Comparison of ENCODE assay signal across 8 mouse cellular contexts in the genomic region with DNA sequence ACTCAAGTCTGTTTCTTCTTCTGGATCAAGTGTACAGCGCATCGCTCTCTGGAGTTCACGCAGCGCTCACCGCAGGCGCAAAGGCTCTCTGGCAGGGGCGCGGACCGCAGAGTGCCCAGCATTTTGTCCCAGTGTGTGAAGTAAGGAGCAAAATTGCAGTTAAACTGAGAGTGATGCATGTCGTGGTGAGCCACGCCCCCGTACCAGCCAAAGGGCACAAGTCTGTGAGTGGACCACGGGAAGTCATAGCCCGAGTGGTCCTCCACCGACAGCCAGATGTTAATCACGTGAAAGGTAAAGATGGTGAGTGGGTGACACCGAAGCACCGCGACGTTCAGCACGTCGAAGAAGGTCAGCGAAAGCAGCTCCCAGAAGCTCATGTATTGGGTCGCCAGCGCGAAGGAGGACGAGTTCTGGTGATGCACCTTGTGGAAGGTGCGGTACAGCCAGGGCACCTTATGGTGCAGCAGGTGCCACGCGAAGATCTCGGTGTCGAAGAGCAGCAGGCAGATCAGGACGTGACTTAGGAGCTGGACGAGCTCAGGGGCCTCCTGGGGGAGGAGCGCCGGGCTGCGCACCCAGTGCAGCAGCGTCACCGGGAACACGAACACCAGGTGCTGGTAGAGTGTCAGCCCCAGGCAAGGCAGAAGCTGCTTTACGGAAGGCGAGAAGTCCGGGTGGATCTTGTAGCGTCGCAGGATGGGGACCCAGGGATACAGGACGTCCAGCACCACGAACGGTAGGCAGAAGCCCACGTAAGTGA. TPM values are rescaled to one million over a fixed set of nuclear protein-coding genes. Genes with fewer than 3 reads are reported as not detected.
DNase-seq lines count a peak whose midpoint lies in the region; ATAC-seq and TF ChIP-seq lines count a peak whose summit lies in the region.

No protein-coding gene starts in this region.

- no peaks in the 10 kb centered on the region for H3K36me3 ChIP-seq in CH12.LX (replicated peaks in 1 of 2; ENCODE audit: control insufficient read depth in 1 of 2, insufficient read depth in 1 of 2, low read length in 1 of 2)
- H3K36me3 ChIP-seq in hindbrain, embryonic 10.5 days: no peaks in the 10 kb centered on the region
- no peaks in the 10 kb centered on the region for H3K36me3 ChIP-seq in liver, embryonic 13.5 days
- no peaks in the 10 kb centered on the region for H3K36me3 ChIP-seq in neural tube, embryonic 13.5 days

- dilution Hi-C loops in CH12.LX (cut with MboI; ENCODE audit: extremely low pct_ligation_motif_present, extremely low pct_unique_long_range_greater_than_20kb, low sequenced_read_pairs): no loop called here

- TF ChIP-seq RAD21 in CH12.LX (IDR thresholded peaks at IDR 0.05; ENCODE audit: low read depth, low read length): no peak

- no peak overlapping the region for H3K9ac ChIP-seq in CH12.LX (ENCODE audit: insufficient read depth, low read depth)
- H3K9ac ChIP-seq in liver, embryonic 13.5 days: peak overlapping the region; percentile 22
- peak overlapping the region; percentile 68 for H3K9ac ChIP-seq in neural tube, embryonic 13.5 days

- no peak for TF ChIP-seq CTCF in CH12.LX (conservative IDR thresholded peaks at IDR 0.05 in 1 of 2, IDR thresholded peaks at IDR 0.05 in 1 of 2; ENCODE audit: low read depth in 2 of 2, low read length in 2 of 2)

- 6% methylated on average over 49 of the region's 49 CpGs for WGBS in hindbrain, embryonic 10.5 days
- 10% methylated on average over 49 of the region's 49 CpGs for WGBS in liver, embryonic 13.5 days (ENCODE audit: insufficient replicate concordance)
- 6% methylated on average over 49 of the region's 49 CpGs for WGBS in neural tube, embryonic 13.5 days

- TF ChIP-seq EP300 in CH12.LX (IDR thresholded peaks at IDR 0.05; ENCODE audit: low read length): no peak

- no peaks in the 10 kb centered on the region for H3K27me3 ChIP-seq in CH12.LX (replicated peaks)
- H3K27me3 ChIP-seq in hindbrain, embryonic 10.5 days (ENCODE audit: insufficient read depth, poor library complexity, severe bottlenecking): peaks cover 56% of the 10 kb centered on the region
- peaks cover 53% of the 10 kb centered on the region for H3K27me3 ChIP-seq in liver, embryonic 13.5 days
- H3K27me3 ChIP-seq in neural tube, embryonic 13.5 days: peaks cover 57% of the 10 kb centered on the region

- DNase-seq in gastrocnemius, adult 18-20 months (ENCODE audit: low spot score): peak; percentile 2
- no peak for DNase-seq in gastrocnemius, postnatal 25 days
- DNase-seq in CH12.LX (ENCODE audit: extremely low read depth): no peak
- DNase-seq in embryo, embryonic 9.5 days (ENCODE audit: extremely low spot score): peak; percentile 30
- DNase-seq in hindbrain, embryonic 10.5 days (ENCODE audit: low spot score): no peak
- DNase-seq in liver, embryonic 13.5 days: no peak
- no peak for DNase-seq in spleen, postnatal 14 days (ENCODE audit: low spot score in 2 of 2)

- TF ChIP-seq POLR2A in CH12.LX (IDR thresholded peaks at IDR 0.05; ENCODE audit: low read depth, low read length): no peak

- no peak for ATAC-seq in liver, embryonic 13.5 days (ENCODE audit: low read depth)
- ATAC-seq in neural tube, embryonic 13.5 days (ENCODE audit: low read depth): peak; percentile 86

- peak overlapping the region; percentile 15 to 45 (median 17) for H3K4me3 ChIP-seq in CH12.LX (replicated peaks in 1 of 3; ENCODE audit: low read depth in 2 of 3, low read length in 2 of 3, poor library complexity in 1 of 3)
- H3K4me3 ChIP-seq in hindbrain, embryonic 10.5 days: peak overlapping the region; percentile 65
- H3K4me3 ChIP-seq in liver, embryonic 13.5 days (replicated peaks): peak overlapping the region; percentile 54
- H3K4me3 ChIP-seq in neural tube, embryonic 13.5 days: peak overlapping the region; percentile 59

- no peaks in the 10 kb centered on the region for H3K9me3 ChIP-seq in CH12.LX (replicated peaks; ENCODE audit: low read length)
- no peaks in the 10 kb centered on the region for H3K9me3 ChIP-seq in hindbrain, embryonic 10.5 days
- H3K9me3 ChIP-seq in liver, embryonic 13.5 days (replicated peaks): no peaks in the 10 kb centered on the region
- no peaks in the 10 kb centered on the region for H3K9me3 ChIP-seq in neural tube, embryonic 13.5 days

- in situ Hi-C loops in CH12.LX (cut with MboI; ENCODE audit: low pct_ligation_motif_present, low pct_unique_long_range_greater_than_20kb, low sequenced_read_pairs): loop anchor here (10.0 kb wide), 2 partner anchors 140 to 230 kb away; no protein-coding TSS in a partner anchor

- H3K27ac ChIP-seq in CH12.LX (ENCODE audit: insufficient read depth, low read depth): no peak overlapping the region
- no peak overlapping the region for H3K27ac ChIP-seq in hindbrain, embryonic 10.5 days
- H3K27ac ChIP-seq in liver, embryonic 13.5 days: no peak overlapping the region
- no peak overlapping the region for H3K27ac ChIP-seq in neural tube, embryonic 13.5 days (replicated peaks)

- H3K4me1 ChIP-seq in CH12.LX (ENCODE audit: control insufficient read depth in 1 of 2, insufficient read depth in 2 of 2): peaks cover 8 to 11% of the 10 kb centered on the region in 2 experiments
- peaks cover 19% of the 10 kb centered on the region for H3K4me1 ChIP-seq in hindbrain, embryonic 10.5 days (replicated peaks)
- peaks cover 17% of the 10 kb centered on the region for H3K4me1 ChIP-seq in liver, embryonic 13.5 days (replicated peaks)
- peaks cover 20% of the 10 kb centered on the region for H3K4me1 ChIP-seq in neural tube, embryonic 13.5 days (replicated peaks)

- H3K4me2 ChIP-seq in CH12.LX (ENCODE audit: insufficient read depth, low read depth, poor library complexity, severe bottlenecking): peak overlapping the region; percentile 78
- peak overlapping the region; percentile 71 for H3K4me2 ChIP-seq in liver, embryonic 13.5 days
- peak overlapping the region; percentile 96 for H3K4me2 ChIP-seq in neural tube, embryonic 13.5 days

- no peaks in the 10 kb centered on the region for H3K79me2 ChIP-seq in CH12.LX (replicated peaks; ENCODE audit: control insufficient read depth, extremely low read depth, insufficient read depth, poor library complexity, severe bottlenecking)

TF ChIP-seq in CH12.LX, 34 proteins besides CTCF, POLR2A, EP300 and RAD21:
- no peak for TF ChIP-seq BHLHE40 (IDR thresholded peaks at IDR 0.05; ENCODE audit: low read depth, low read length)
- TF ChIP-seq MAZ (IDR thresholded peaks at IDR 0.05; ENCODE audit: low read depth, low read length): no peak
- TF ChIP-seq ZKSCAN1 (IDR thresholded peaks at IDR 0.05; ENCODE audit: borderline replicate concordance, low read depth, low read length): no peak
- TF ChIP-seq CHD2 (IDR thresholded peaks at IDR 0.05; ENCODE audit: low read length): no peak
- TF ChIP-seq ELF1 (IDR thresholded peaks at IDR 0.05; ENCODE audit: low read depth, low read length): no peak
- TF ChIP-seq KAT2A (IDR thresholded peaks at IDR 0.05; ENCODE audit: insufficient replicate concordance, low read length): no peak
- no peak for TF ChIP-seq ZMIZ1 (IDR thresholded peaks at IDR 0.05; ENCODE audit: low read depth, low read length)
- TF ChIP-seq E2F4 (IDR thresholded peaks at IDR 0.05; ENCODE audit: insufficient replicate concordance, low read depth, low read length): no peak
- TF ChIP-seq TBP (conservative IDR thresholded peaks at IDR 0.05; ENCODE audit: low read depth, low read length): no peak
- TF ChIP-seq GABPA (IDR thresholded peaks at IDR 0.05; ENCODE audit: insufficient replicate concordance, low read depth, low read length): no peak
- no peak for TF ChIP-seq MEF2A (IDR thresholded peaks at IDR 0.05; ENCODE audit: borderline replicate concordance, low read depth, low read length)
- TF ChIP-seq ETS1 (conservative IDR thresholded peaks at IDR 0.05; ENCODE audit: low read depth, low read length): no peak
- no peak for TF ChIP-seq MAX (IDR thresholded peaks at IDR 0.05; ENCODE audit: low read length)
- TF ChIP-seq IRF4 (IDR thresholded peaks at IDR 0.05; ENCODE audit: low read depth, low read length): no peak

RNA-seq across cellular contexts. Expression of a gene that starts 0.6 kb away (rescaled TPM):
- total RNA-seq in gastrocnemius, adult 18-20 months (2021): not detected
- total RNA-seq in gastrocnemius, postnatal 25 days (2021): not detected
- not detected in 2 replicates for total RNA-seq in CH12.LX (2012; rRNA removed)
- total RNA-seq in CH12.LX (2014; rRNA removed): not detected in 2 replicates
- not detected in 2 replicates for polyA plus RNA-seq in CH12.LX (2012; ENCODE audit: insufficient read length, low read depth)
- polyA plus RNA-seq in hindbrain, embryonic 10.5 days (2016; fragmentation: Nextera tagmentation; extraction: Ambion mirVana): 0.24 and 0.37 TPM in 2 replicates
- 0.21 and 0.56 TPM in 2 replicates for polyA plus RNA-seq in liver, embryonic 13.5 days (2015; fragmentation: Nextera tagmentation; extraction: Ambion mirVana)
- 0.36 and 0.91 TPM in 2 replicates for polyA plus RNA-seq in neural tube, embryonic 13.5 days (2015; fragmentation: Nextera tagmentation; extraction: Ambion mirVana)

RNA-seq across cellular contexts. Expression of a gene that starts 52.9 kb away (rescaled TPM):
- total RNA-seq in gastrocnemius, adult 18-20 months (2021): 1 to 10 TPM; 4.6 to 5.3 TPM
- 1 to 10 TPM; 6.5 to 9.7 TPM for total RNA-seq in gastrocnemius, postnatal 25 days (2021)
- total RNA-seq in CH12.LX (2012; rRNA removed) (17.7 and 19.3 TPM in 2 replicates), CH12.LX (2014; rRNA removed) (38.1 and 43.5 TPM in 2 replicates)
- 55.7 and 63.4 TPM in 2 replicates for polyA plus RNA-seq in CH12.LX (2012; ENCODE audit: insufficient read length, low read depth)
- polyA plus RNA-seq in hindbrain, embryonic 10.5 days (2016; fragmentation: Nextera tagmentation; extraction: Ambion mirVana): 21.9 and 23.2 TPM in 2 replicates
- polyA plus RNA-seq in liver, embryonic 13.5 days (2015; fragmentation: Nextera tagmentation; extraction: Ambion mirVana): 34.1 and 45.0 TPM in 2 replicates
- 23.8 and 25.8 TPM in 2 replicates for polyA plus RNA-seq in neural tube, embryonic 13.5 days (2015; fragmentation: Nextera tagmentation; extraction: Ambion mirVana)

Comparison
In these comparisons a context has a peak if more than half of its experiments do, and no peak if none do; other contexts are left out.
1. DNase-seq: peak in gastrocnemius, adult 18-20 months (single experiment) and embryo, embryonic 9.5 days (single experiment); none in gastrocnemius, postnatal 25 days (single experiment), CH12.LX (single experiment), hindbrain, embryonic 10.5 days (single experiment), liver, embryonic 13.5 days (single experiment) and spleen, postnatal 14 days (0 of 2).
2. Peak in every context shown above with its lines, with median percentiles within 50 percentile points of each other: H3K4me2 ChIP-seq and H3K4me3 ChIP-seq.